Mouse (Mus musculus): ENCODE measurements around the gene Apof.
"Not testable (repeated sequence)": the region's sequence is repeated elsewhere in the genome, so short reads cannot be mapped to it uniquely, and the experiment has no call there.

Apof gene

DNA sequence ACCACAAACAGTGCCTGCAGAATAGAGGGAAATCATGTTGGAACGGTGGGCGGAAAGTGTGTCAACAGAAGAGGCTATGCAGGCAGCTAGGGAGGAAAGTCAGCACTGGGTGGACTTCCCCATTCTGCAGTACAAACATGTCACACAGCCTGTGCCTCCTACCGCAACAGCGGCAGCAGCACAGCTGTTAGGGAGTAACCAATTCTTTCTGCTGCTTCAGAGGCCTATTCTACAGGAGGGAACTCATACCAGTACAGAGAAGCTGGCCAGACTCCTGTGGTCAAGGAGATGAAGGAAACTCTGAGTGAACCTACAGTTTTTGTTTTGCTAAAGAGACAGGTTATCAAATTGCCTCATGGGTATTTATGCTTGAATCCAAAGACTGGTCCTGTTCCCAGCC lies 9.5 kb upstream of the Apof start:
- DNase-seq (ENCODE audit: low read depth) = no peak

DNA sequence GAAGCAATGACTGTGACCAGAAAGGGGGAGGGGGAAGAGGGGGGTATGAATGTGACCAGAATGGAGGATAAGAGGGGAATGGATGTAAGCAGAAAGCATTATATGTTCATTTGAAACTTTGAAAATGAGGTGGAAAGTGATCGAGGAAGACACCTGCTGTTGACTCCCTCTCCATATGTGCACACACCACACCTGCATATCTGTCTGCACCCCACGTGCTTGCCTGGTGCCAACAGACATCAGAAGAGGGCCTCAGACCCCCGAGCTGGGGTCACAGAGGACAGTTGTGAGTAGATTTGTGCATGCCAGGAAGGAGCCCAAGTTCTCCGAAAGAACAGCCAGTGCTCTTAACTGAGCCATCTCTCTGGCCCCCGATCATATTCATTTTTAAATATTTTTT lies 8.5 kb upstream of the Apof start:
- DNase-seq (ENCODE audit: low read depth) = no peak

DNA sequence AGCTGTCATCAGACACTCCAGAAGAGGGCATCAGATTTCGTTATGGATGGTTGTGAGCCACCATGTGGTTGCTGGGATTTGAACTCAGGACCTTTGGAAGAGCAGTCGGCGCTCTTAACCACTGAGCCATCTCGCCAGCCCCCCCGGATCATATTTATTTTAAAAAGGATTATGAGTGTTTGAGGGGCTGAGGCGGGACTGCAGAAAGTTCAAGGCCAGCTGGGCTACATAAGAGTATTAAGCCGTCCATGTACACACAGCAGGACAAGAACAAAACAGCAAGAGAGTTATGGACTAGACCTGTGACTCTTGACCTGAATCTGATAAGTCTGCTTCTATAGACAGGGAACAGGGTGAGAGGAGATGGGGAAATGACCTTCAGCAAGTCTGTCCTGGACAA lies 8.1 kb upstream of the Apof start:
- not testable (repeated sequence) for DNase-seq (ENCODE audit: low read depth)

DNA sequence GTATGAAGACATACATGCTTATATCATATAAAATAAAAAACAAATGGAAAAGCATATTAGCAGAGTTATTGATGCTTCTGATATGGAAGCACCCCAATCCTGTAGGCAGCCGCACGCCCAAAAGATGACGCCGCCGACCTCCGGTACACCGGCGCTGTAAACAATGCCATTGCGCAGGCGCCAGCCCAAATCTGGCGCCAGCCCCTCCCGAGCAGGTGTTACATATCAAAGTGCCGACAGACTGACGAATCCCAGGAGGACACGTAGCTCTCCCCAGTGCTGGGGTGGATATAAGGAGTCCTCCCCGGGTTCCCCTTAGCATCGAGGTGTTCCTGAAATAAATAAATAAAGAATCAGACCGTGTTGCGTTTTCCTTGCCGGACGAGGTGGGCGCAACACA lies 6.2 kb upstream of the Apof start:
- DNase-seq (ENCODE audit: low read depth) = no peak

DNA sequence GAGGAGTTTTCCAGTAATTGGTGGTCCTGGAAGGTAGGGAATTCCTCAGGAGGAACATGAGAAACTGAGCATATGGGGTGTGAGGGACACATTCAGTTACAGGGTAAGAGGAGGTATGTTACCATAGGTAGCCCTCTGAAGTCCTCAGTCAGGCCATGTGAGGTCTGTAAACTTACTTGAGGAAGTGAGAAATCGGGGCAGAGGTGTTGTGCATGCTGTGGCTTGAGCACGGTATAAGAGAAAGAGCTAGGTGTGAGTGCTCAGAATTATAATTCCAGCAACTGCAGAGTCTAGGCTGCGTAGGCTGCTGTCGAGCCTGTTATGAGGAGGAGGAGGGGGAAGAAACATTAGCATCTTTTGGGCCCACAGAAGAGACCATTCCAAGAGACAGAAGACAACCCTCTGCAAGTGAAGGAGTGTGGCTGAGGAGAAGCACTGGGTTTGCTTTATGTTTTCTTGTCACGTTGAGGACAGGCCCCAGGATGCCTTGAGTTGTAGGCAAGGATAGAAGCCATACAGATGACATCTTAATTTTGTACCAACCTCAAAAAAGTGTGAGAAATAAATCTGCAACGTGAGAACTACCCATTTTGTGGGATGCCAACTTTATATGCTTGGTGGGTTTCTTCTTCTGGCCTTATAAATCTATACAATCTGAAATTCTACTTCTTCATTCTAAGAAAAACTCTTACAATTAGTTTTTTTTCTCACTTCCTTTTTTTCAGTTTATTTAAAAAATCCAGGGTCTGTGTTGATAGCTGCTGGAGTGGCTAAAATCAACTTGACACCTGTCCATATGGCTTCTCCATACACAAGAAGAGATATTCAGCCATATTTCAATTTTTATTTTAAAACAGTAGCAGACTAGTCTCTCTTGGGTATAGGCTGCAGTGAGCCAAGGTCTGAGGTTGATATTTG lies 4.8 kb upstream of the Apof start:
- DNase-seq (ENCODE audit: low read depth) = no peak

DNA sequence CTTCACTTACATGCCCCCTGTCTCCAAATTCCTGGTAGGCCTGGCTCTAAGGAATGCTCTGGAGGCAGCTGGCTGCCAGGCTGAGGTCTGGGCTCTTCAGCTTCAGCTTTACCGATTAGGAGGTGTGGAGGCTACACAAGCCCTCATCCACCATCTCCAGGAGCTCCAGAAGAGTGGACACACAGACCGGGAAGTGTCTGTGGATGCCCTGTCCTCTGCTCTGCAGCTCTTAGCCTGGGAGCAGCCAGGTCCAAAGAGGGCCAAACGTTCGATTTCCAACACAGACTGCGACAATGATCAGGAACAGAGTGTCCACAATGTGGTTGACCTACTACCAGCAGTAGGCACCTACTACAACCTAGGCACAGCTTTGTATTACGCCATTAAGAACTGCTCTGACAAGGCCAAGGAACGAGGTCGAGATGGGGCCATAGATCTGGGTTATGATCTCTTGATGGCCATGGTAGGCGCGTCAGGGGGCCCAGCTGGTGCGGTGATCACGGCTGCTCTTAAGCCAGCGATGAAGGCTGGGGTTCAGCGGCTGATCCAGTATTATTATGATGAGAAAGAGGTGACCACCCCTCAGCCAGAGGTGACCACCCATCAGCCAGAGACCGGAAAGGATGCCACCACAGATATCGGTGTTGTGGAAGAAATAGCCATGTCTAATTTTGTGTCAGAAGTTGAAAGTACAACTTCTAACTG lies 887 bp downstream of the Apof start:
- no peak for DNase-seq (ENCODE audit: low read depth)

DNA sequence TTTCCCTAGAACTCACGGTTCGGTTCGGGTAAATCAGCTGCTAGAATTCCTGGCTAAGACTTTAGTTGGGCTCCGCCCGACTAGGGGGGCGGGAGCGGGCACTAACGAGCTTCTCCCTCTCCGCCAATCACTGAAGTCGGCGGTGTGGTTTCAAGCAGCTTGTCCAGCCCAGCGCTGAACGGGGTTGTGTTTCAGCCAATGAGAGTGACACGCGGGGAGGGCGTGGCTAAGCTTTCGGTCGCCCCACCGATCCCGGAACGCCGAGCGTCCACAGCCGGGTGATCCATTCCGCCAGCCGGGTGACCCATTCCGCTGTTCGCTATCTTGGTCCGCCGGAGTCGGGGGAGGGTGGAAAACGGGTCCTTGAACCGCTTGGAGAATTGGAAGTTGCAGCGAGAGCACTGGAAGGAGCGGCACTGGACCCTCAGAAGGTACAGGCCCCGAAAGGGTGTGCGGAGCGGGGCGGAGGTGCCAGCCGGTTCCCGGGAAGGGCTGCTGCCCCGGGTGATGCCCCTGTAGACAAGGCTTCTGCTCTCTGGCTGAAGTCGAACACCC lies 1.9 kb downstream of the Apof start, which contains the start of gene Stat2:
Stat2 (plus strand) TSS at position 273 of the 555 bp plus-strand sequence.
- peak; percentile 98 for DNase-seq (ENCODE audit: low read depth)

DNA sequence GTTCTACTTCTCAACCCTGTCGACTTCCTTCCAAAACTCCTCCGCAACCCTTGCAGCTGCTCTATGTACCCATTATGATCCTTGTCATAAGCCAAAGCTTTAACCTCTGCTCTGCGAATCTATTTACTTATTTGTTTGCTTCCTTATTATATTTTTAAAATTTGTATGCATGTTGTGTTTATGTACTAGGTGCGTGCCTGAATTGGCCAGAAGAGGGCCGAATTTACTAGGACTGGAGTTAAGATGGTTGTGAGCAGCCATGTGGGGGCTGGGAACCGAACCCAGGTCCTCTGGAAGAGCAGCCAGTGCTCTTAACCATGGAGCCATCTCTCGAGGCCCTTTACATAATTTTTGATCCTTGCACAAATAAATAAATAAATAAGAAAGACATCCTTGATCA lies 2.4 kb downstream of the Apof start:
- DNase-seq (ENCODE audit: low read depth) = peak; percentile 64

DNA sequence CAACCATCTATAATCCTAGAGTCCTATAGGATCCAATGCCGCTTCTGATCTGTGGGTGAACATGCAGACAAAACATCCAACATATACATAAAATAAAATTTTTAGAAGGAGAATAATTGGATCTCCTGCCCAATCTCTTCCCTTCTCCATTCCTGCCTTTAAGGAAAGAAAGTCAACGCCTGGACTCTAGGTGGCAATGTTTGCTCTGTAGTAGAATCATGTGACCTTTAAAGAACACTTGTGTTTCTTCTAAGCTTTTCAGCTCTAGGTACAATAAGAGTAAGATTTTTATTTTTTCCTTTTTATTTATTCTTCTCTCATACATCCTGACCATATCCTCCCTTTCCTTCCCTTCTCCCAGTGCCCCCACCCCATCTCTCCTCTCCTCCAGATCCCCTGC lies 3.4 kb downstream of the Apof start:
- peak; percentile 43 for DNase-seq (ENCODE audit: low read depth)

DNA sequence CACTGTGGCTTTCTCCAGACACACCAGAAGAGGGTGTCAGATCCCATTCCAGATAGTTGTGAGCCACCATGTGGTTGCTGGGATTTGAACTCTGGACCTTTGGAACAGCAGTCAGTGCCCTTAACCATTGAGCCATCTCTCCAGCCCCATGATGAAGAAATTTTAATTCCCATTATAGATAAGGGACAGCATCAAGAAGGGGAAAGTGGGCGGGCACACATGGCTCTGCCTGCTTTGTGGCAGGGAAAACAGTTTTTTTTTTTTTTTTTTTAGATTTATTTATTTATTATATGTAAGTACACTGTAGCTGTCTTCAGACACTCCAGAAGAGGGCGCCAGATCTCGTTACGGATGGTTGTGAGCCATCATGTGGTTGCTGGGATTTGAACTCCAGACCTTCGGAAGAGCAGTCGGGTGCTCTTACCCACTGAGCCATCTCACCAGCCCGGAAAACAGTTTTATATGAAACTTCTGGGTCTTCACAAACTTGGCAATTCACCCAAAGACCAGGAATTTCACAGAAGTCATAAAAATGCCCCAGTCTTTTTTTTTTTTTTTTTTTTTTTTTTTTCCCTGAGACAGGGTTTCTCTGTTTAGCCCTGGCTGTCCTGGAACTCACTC lies 4.5 kb downstream of the Apof start:
- DNase-seq (ENCODE audit: low read depth) = peak; percentile 28

DNA sequence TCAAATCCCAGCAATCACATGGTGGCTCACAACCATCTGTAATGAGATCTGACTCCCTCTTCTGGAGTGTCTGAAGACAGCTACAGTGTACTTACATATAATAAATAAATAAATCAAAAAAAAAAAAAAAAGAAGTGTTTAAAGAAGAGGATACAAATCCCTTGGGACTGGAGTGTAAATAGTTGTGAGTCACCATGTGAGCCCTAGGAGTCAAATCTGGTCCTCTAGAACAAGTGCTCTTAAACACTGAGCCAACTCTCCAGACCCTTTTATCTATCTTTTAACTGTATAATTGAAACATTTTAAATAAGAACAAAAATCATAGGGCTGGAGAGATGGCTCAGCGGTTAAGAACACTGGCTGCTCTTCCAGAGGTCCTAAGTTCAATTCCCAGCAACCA lies 6.9 kb downstream of the Apof start:
- not testable (repeated sequence) for DNase-seq (ENCODE audit: low read depth)

DNA sequence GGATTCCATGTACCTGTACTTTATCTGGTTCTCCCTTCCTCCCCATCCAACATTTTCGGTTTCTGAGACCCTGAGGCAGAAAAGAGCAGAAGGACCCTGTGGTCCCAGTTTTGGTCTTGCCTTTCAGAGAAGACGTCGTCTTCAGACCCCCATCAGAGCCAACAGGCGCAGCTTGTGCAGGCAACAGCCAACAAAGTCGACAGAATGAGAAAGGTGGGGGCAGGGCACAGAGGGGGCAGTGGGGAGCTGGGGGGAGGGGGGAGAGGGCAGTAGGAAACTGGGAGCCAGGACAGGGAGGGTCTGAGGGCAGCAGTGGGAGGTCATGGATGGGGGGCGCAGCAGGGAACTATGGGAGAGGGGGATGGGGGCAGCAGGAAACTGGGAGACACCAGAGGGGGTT lies 9.7 kb downstream of the Apof start:
- no peak for DNase-seq (ENCODE audit: low read depth)

DNA sequence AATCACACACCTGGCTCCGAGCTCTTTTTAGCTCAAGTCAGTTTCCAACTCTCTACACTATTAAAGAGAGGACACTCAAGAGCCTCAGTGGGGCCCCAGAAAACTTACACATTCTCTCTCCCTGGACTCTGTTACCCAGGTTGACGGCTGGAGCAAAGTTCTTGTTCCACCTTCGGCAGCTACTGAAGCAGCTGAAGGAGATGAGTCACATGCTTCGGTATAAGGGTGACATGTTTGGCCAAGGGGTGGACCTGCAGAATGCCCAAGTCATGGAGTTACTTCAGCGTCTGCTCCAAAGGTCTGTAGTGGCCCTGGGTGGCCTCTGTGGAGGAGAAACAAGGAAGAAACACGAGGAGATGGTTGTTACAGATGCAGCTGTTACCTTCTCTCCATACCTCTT lies 12.5 kb downstream of the Apof start:
- no peak for DNase-seq (ENCODE audit: low read depth)

DNA sequence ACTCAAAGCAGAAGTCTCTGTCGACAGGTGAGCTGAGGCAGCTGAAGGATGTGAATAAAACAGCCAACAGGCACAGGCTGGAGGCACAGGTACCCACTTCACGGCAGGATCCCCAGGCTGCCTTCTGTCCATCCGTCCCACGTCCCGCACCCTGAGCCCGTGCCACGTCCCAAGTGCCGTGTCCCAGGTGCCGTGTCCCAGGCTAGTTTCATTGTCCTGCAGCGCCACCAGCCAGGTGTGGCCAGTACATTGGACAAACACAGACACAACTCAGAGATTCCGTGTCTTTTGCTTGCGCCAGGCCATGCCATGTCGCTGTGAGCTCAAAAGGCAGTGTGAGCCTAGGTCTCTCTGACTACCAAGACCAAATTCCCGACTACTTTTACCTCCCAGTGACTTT lies 13.2 kb downstream of the Apof start:
- no peak for DNase-seq (ENCODE audit: low read depth)

DNA sequence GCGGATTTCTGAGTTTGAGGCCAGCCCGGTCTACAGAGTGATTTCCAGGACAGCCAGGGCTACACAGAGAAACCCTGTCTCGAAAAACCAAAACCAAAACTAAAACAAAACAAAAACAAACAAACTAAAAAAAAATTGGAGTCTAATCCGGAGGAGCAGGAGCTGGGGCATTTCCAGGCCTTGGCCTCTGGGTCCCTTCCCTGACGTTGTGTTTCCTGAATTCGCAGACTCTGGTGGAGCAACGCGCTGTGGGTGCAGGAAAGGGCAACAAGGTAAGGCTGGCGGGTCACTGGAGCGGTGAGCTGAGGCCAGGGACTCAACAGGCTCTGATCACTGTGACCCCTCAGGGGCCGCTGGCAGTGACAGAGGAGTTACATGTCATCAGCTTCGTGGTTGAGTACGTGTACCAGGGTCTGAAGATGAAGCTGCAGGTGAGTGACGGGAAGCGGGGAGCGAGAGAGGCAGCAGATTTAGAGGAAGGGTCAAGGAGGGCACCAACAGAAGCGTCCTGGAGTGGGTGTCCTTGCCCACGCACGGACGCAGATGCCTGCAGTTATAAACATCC lies 14.5 kb downstream of the Apof start:
- DNase-seq (ENCODE audit: low read depth) = no peak

DNA sequence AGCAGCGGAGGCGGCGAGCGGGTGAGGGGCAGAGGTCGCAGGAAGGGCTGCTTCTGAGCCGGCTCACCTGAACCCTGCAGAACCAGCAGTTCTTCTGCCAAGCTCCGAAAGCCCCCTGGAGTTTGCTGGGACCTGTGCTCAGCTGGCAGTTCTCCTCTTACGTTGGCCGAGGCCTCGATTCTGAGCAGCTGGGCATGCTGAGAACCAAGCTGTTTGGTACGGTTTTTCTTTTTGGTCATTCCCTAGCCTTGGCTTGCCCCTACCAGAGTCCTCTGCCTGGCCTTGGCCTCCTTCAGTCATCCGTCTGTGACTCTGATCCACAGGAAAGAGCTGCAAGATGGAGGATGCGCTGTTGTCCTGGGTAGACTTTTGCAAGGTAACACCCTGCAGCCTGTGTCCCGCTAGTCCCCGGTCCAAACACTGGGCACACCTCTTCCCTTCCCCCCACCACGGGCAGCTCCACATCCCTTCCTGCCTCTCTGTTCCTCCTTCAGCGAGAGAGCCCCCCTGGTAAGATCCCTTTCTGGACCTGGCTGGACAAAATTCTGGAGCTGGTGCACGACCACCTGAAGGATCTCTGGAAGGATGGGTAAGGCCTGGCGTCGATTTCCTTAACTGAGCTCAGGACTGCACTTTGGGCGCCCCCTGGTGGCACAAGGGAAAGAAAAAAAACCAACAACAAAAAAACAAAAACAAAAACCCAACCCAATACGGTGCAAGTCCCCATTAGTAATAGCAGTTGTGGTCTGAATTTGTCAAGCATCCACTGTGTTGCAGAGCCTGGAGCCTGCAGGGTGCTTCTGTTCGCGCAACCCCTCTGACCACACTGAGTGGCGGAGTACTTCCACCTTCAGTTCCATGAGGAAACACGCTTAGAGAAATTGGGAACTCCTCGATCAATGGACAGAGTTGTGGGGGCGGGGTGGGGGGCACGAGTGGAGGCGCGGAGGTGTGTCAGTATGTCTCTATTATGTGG lies 15.4 kb downstream of the Apof start:
- peak; percentile 88 for DNase-seq (ENCODE audit: low read depth)

DNA sequence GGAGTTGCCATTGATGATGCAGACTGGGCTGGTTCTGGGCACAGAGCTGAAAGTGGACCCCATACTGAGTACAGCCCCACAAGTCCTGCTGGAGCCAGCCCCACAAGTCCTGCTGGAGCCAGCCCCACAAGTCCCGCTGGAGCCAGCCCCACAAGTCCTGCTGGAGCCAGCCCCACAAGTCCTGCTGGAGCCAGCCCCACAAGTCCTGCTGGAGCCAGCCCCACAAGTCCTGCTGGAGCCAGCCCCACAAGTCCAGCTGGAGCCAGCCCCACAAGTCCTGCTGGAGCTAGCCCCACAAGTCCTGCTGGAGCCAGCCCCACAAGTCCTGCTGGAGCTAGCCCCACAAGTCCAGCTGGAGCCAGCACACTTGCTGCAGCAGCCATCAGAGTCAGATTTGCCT lies 22.1 kb downstream of the Apof start:
- not testable (repeated sequence) for DNase-seq (ENCODE audit: low read depth)

DNA sequence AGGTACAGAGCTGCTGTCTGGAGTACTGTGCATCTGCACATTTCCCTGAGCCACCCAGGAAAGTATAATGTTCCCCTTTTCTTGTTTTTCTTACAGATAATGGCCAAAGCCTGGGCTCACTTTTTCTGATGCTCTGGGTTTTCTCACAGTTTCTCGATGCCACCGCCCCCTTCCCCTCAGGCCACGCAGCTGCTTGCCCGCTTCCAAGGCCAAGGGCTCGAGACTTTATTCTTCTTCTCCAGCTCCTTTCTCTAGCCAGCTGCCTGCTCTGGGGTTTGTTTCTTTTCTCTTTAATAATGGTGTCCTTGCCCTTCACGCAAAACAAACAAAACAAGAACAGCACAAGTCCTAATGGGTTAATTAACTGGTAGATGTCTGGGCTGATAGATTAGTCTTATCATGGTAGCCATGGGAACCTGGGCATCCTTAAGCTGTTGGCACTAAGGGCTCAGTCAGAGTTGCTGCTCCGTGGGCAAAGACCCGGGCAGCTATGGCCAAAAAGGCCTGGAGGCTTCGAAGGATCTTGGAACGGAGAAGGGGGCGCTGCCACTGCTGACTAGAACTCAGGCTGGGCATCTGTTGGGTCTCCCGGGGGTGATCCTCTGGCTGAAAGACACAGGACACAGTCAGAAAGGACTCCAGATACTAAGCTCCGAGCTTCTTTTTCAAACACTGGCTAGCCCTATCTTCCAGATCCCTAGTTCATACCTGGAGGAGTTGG lies 28.1 kb downstream of the Apof start:
- no peak for DNase-seq (ENCODE audit: low read depth)

DNA sequence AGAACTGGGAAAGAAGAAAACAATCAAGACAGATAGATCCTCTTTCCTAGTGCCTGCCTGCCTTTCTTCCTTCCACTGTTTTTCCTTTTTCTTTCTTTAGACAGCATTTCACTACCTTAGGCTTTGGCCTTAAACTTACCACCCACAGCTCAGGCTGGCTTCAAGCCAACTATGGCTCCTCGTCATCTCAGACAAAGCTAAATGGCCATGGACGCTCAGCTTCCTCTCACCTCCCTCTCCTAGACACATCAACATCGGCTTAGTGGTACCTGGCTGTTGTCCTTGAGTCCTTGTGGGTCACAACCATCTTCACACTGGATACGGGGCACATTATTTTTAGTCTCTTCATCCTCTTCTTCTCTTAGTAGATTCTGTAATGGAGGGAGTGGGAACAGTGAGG lies 28.8 kb downstream of the Apof start:
- no peak for DNase-seq (ENCODE audit: low read depth)

DNA sequence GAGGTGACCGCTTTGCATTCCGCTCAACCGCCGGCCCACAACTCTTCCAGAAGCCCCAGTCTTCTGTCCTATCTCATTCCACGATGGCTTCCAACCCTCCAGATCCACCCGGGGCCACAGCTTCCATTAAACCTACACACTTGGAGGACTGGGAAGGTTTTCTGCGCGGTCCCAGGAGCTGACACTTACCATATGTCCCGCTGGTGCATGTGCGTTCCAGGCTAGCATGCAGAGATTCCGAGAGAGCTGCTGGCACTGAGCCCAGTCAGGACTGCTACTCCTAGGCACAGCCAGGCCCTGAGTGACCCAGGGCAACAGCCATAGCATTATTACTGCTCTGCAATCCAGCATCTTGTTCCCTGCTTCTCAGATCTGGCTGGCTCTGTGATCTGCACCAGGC lies 29.2 kb downstream of the Apof start:
- DNase-seq (ENCODE audit: low read depth) = no peak
